Mouse (Mus musculus): ENCODE measurements around the gene Dbp.
"Not testable (repeated sequence)": the region's sequence is repeated elsewhere in the genome, so short reads cannot be mapped to it uniquely, and the experiment has no call there.

The Dbp gene

GRCm38 (mm10) chr7:45704730-45705442 is at the start of gene Dbp:
Gene Dbp (plus strand): TSS chr7:45705088.
- peak; percentile 99 for DNase-seq

GRCm38 (mm10) chr7:45660746-45661478 is 44.0 kb upstream of the Dbp start:
- no peak for DNase-seq

GRCm38 (mm10) chr7:45661702-45662101 is 43.2 kb upstream of the Dbp start:
- DNase-seq: not testable (repeated sequence)

- no peak for DNase-seq
These were observed 39.4 kb upstream of the Dbp start for GRCm38 (mm10) chr7:45665303-45666138.

- DNase-seq: no peak
These were observed 38.7 kb upstream of the Dbp start, which contains the start of gene Fut2 for GRCm38 (mm10) chr7:45666161-45666560. Gene Fut2 (minus strand): TSS chr7:45666394.

- DNase-seq: no peak
These were observed 37.1 kb upstream of the Dbp start for GRCm38 (mm10) chr7:45667761-45668160.

- DNase-seq: no peak
These were observed 36.0 kb upstream of the Dbp start for GRCm38 (mm10) chr7:45668921-45669320.

- DNase-seq: no peak
These were observed 27.1 kb upstream of the Dbp start for GRCm38 (mm10) chr7:45677627-45678295.

GRCm38 (mm10) chr7:45678513-45678912 is 26.4 kb upstream of the Dbp start:
- DNase-seq: no peak

- DNase-seq: no peak
These were observed 24.8 kb upstream of the Dbp start for GRCm38 (mm10) chr7:45679966-45680621.

- DNase-seq: no peak
These were observed 23.7 kb upstream of the Dbp start for GRCm38 (mm10) chr7:45681046-45681736.

- DNase-seq: peak; percentile 94
These were observed 22.5 kb upstream of the Dbp start for GRCm38 (mm10) chr7:45682144-45683126.

GRCm38 (mm10) chr7:45683396-45684050 is 21.4 kb upstream of the Dbp start, which contains the start of gene Ntn5:
Gene Ntn5 (plus strand): TSS chr7:45684022.
- DNase-seq: no peak

GRCm38 (mm10) chr7:45685811-45686210 is 19.1 kb upstream of the Dbp start:
- DNase-seq: no peak

GRCm38 (mm10) chr7:45686841-45687240 is 18.0 kb upstream of the Dbp start:
- DNase-seq: no peak

GRCm38 (mm10) chr7:45689099-45689498 is 15.8 kb upstream of the Dbp start:
- DNase-seq: no peak

GRCm38 (mm10) chr7:45689800-45690199 is 15.1 kb upstream of the Dbp start:
- DNase-seq: no peak

GRCm38 (mm10) chr7:45692364-45692763 is 12.5 kb upstream of the Dbp start:
- no peak for DNase-seq

GRCm38 (mm10) chr7:45693921-45694591 is 10.8 kb upstream of the Dbp start, which contains the start of gene Sec1:
Gene Sec1 (minus strand): TSS chr7:45694402.
- no peak for DNase-seq

Measured in embryo, embryonic 11 days (tissue).